Mouse (Mus musculus): ENCODE data around the gene Zbtb16. TPM values are rescaled to one million over a fixed set of nuclear protein-coding genes. Genes with fewer than 3 reads are reported as not detected.

Gene Zbtb16
- total RNA-seq, 2 experiments from 2014 or later: 108 to 116 TPM

GRCm38 (mm10) chr9:48711826-48712225 is 124.2 kb downstream of the Zbtb16 start:
- no peak for DNase-seq (ENCODE audit: low spot score)

- DNase-seq (ENCODE audit: low spot score): peak; percentile 86
These were observed 124.7 kb downstream of the Zbtb16 start for GRCm38 (mm10) chr9:48711296-48711781.

- peak; percentile 82 for DNase-seq (ENCODE audit: low spot score)
These were observed 125.4 kb downstream of the Zbtb16 start for GRCm38 (mm10) chr9:48710355-48711295.

- DNase-seq (ENCODE audit: low spot score): peak; percentile 88
These were observed 128.2 kb downstream of the Zbtb16 start for GRCm38 (mm10) chr9:48707824-48708229.

GRCm38 (mm10) chr9:48707134-48707823 is 128.7 kb downstream of the Zbtb16 start:
- peak; percentile 89 for DNase-seq (ENCODE audit: low spot score)

- DNase-seq (ENCODE audit: low spot score): no peak
These were observed 134.7 kb downstream of the Zbtb16 start for GRCm38 (mm10) chr9:48701296-48701695.

GRCm38 (mm10) chr9:48700871-48701270 is 135.2 kb downstream of the Zbtb16 start:
- DNase-seq (ENCODE audit: low spot score): no peak

GRCm38 (mm10) chr9:48697470-48697815 is 138.6 kb downstream of the Zbtb16 start:
- no peak for DNase-seq (ENCODE audit: low spot score)

GRCm38 (mm10) chr9:48696731-48697469 is 139.1 kb downstream of the Zbtb16 start:
- DNase-seq (ENCODE audit: low spot score): no peak

GRCm38 (mm10) chr9:48696330-48696729 is 139.7 kb downstream of the Zbtb16 start:
- no peak for DNase-seq (ENCODE audit: low spot score)

GRCm38 (mm10) chr9:48695796-48696195 is 140.2 kb downstream of the Zbtb16 start:
- DNase-seq (ENCODE audit: low spot score): no peak

GRCm38 (mm10) chr9:48694616-48695061 is 141.4 kb downstream of the Zbtb16 start:
- DNase-seq (ENCODE audit: low spot score): no peak

GRCm38 (mm10) chr9:48693696-48694095 is 142.3 kb downstream of the Zbtb16 start:
- no peak for DNase-seq (ENCODE audit: low spot score)

- no peak for DNase-seq (ENCODE audit: low spot score)
These were observed 146.4 kb downstream of the Zbtb16 start for GRCm38 (mm10) chr9:48689718-48689980.

- no peak for DNase-seq (ENCODE audit: low spot score)
These were observed 146.9 kb downstream of the Zbtb16 start for GRCm38 (mm10) chr9:48688859-48689717.

GRCm38 (mm10) chr9:48687891-48688290 is 148.1 kb downstream of the Zbtb16 start:
- no peak for DNase-seq (ENCODE audit: low spot score)

- DNase-seq (ENCODE audit: low spot score): no peak
These were observed 150.3 kb downstream of the Zbtb16 start for GRCm38 (mm10) chr9:48685721-48686120.

GRCm38 (mm10) chr9:48684144-48684543 is 151.9 kb downstream of the Zbtb16 start:
- DNase-seq (ENCODE audit: low spot score): no peak

- no peak for DNase-seq (ENCODE audit: low spot score)
These were observed 154.8 kb downstream of the Zbtb16 start for GRCm38 (mm10) chr9:48681193-48681592.

GRCm38 (mm10) chr9:48678426-48679358 is 157.3 kb downstream of the Zbtb16 start:
- no peak for DNase-seq (ENCODE audit: low spot score)
